Mouse (Mus musculus): ENCODE data around the gene Tacr3. TPM values are rescaled to one million over a fixed set of nuclear protein-coding genes. Genes with fewer than 3 reads are reported as not detected.

Tacr3 gene
- total RNA-seq (2021) = 1 to 10 TPM; 1.3 to 2.0 TPM
- long read RNA-seq, partial matches to known transcripts = 1 of 3 reads
- long read RNA-seq, other reads (novel, unspliced or antisense) = 0 of 3 reads

GRCm38 (mm10) chr3:134828875-134829530 lies at the start of gene Tacr3:
Tacr3 (plus strand) TSS chr3:134829007.
- DNase-seq (ENCODE audit: low spot score in 2 of 2) = peak in 1 of 2 experiments; percentile 3

- DNase-seq (ENCODE audit: low spot score in 2 of 2) = no peak
Measured at GRCm38 (mm10) chr3:134828492-134828874, 324 bp upstream of the Tacr3 start.

GRCm38 (mm10) chr3:134829531-134829921 lies 719 bp downstream of the Tacr3 start:
- no peak for DNase-seq (ENCODE audit: low spot score in 2 of 2)

- no peak for DNase-seq (ENCODE audit: low spot score in 2 of 2)
Measured at GRCm38 (mm10) chr3:134851342-134851741, 22.5 kb downstream of the Tacr3 start.

GRCm38 (mm10) chr3:134877701-134878100 lies 48.9 kb downstream of the Tacr3 start:
- no peak for DNase-seq (ENCODE audit: low spot score in 2 of 2)

GRCm38 (mm10) chr3:134895831-134896230 lies 67.0 kb downstream of the Tacr3 start:
- DNase-seq (ENCODE audit: low spot score in 2 of 2) = no peak

GRCm38 (mm10) chr3:134908890-134909289 lies 80.1 kb downstream of the Tacr3 start:
- DNase-seq (ENCODE audit: low spot score in 2 of 2) = no peak

GRCm38 (mm10) chr3:134934703-134935102 lies 105.9 kb downstream of the Tacr3 start:
- no peak for DNase-seq (ENCODE audit: low spot score in 2 of 2)

GRCm38 (mm10) chr3:134935461-134935860 lies 106.7 kb downstream of the Tacr3 start:
- no peak for DNase-seq (ENCODE audit: low spot score in 2 of 2)

GRCm38 (mm10) chr3:134963461-134963860 lies 134.7 kb downstream of the Tacr3 start:
- no peak for DNase-seq (ENCODE audit: low spot score in 2 of 2)

GRCm38 (mm10) chr3:134978902-134979301 lies 150.1 kb downstream of the Tacr3 start:
- DNase-seq (ENCODE audit: low spot score in 2 of 2) = no peak

GRCm38 (mm10) chr3:134980140-134980539 lies 151.3 kb downstream of the Tacr3 start:
- no peak for DNase-seq (ENCODE audit: low spot score in 2 of 2)

Data from layer of hippocampus, adult 18-20 months (tissue).